Mouse (Mus musculus) megakaryocyte, embryonic 14.5 days (primary cell): ENCODE measurements around the gene Hoxd11.

Source experiments
- FLI1 ChIP-seq: IDR thresholded peaks from 2 replicates; pipeline ENCODE4 v1.6.1; 2012; ENCODE audit warnings: low read length, inconsistent platforms, mixed read lengths
- GATA1 ChIP-seq: IDR thresholded peaks from 3 replicates; pipeline ENCODE4 v1.6.1; 2012; ENCODE audit warnings: mixed read lengths, low read length, inconsistent platforms, borderline replicate concordance

DNA sequence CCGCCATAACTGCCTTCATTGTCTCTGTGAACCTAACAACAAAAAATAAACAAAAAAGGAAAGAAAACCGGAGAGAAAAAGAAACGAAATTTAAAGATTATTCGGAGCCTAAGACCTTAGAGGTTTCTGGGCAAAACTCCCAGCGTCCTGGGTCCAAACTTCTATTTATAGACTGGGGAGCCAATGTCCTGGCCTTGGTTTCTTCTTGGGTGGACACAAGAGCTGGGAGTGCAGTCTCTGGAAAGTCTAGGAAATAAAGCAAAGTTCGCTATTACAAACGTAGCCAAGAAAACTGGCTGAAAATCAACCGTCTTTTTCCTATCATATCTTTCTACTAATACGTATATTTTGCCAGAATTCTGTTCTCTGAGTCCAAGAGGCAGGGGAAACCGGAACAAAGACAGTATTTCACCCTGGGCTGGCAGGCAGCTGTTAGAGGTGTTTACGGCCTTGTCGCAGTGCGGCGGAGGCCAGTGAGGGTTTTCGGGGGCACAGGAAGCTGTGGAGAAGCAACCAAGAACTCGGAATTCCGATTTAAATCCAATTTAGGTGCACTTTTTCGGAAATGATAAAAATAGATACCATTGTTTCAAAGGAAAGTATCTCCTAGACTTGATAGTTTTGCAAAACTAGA is 34.9 kb downstream of the Hoxd11 start:
- TF ChIP-seq GATA1 (no peak), FLI1 (no peak)
